Mouse (Mus musculus) c-Kit-positive CD71-positive TER-119-negative erythroid progenitor cells, embryonic 14.5 days (primary cell): ENCODE results near the gene Cwf19l1.

Experiments used
- DNase-seq: peaks from one replicate; pipeline ENCODE4 v3.0.0-alpha.2; 2013; ENCODE audit warnings: low read depth

Cwf19l1 gene

DNA sequence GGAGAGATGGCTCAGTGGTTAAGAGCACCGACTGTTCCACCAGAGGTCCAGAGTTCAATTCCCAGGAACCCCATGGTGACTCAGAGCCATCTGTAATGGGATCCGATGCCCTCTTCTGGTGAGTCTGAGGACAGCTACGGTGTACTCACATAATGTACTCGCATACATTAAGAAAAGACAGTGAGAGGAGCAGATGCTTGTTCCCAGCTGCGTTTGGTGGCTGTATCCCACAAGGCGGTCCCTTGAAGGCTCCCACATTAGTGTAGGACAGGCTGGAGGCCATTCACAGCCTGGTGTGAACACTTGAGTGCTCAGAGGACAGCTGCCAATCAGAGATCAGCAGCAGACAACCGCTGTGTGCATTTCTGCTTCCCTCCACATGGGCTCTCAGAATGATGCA, 24.0 kb downstream of the Cwf19l1 start:
- DNase-seq, result no peak

GRCm38 (mm10) chr19:44110356-44110755, 25.3 kb downstream of the Cwf19l1 start:
- no peak for DNase-seq

- DNase-seq, result no peak
These were observed 26.7 kb downstream of the Cwf19l1 start for GRCm38 (mm10) chr19:44108996-44109395.

- no peak for DNase-seq
These were observed 27.8 kb downstream of the Cwf19l1 start for GRCm38 (mm10) chr19:44107661-44108521.

- DNase-seq, result peak; percentile 95
These were observed 28.6 kb downstream of the Cwf19l1 start, which contains the start of gene Chuk for GRCm38 (mm10) chr19:44106831-44107660. TSS of gene Chuk (minus strand) at chr19:44107480.

- DNase-seq, result no peak
These were observed 31.3 kb downstream of the Cwf19l1 start for GRCm38 (mm10) chr19:44104393-44104792.

- DNase-seq, result no peak
These were observed 32.7 kb downstream of the Cwf19l1 start for GRCm38 (mm10) chr19:44103001-44103400.

- DNase-seq, result no peak
These were observed 34.8 kb downstream of the Cwf19l1 start for GRCm38 (mm10) chr19:44100840-44101239.

DNA sequence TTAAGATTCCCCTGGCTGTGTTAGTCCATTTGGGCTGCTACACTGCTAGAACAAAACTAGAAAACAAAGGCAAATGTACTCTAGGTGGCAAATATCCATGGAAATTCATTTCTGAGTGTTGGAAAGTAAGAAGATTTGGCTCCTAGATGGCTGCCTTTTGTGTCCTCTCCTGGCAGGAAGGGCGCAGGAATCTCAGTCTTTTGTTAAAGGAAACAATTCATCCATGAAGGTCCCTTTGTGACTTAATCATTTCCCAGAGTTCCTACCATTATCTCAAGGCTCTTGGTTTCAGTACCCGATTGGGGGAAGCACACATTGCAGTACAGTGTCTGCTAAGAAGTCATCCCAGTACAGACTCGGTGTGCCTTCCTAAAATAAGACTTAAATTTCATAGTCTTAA, 49.4 kb downstream of the Cwf19l1 start:
- DNase-seq, result no peak

- DNase-seq, result no peak
These were observed 54.8 kb downstream of the Cwf19l1 start for GRCm38 (mm10) chr19:44080920-44081319.

- no peak for DNase-seq
These were observed 55.7 kb downstream of the Cwf19l1 start for GRCm38 (mm10) chr19:44080023-44080422.

DNA sequence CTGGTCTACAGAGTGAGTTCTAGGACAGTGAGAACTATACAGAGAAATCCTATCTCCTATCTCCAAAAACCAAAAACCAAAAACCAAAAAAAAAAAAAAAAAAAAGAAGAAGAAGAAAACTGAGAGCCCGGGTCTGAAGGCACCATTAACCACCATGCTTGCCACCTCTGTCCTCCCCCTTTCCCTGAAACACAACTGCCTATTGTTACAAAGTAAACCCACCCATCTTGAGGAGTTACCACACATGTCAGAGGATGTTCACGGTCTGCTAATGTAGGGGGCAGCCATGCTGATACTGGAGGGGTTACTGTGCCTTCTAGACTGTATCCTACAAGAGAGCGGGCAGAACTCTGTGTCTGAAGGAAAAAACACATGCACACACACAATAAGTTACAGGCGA, 58.7 kb downstream of the Cwf19l1 start:
- DNase-seq, result no peak

- DNase-seq, result no peak
These were observed 59.2 kb downstream of the Cwf19l1 start for GRCm38 (mm10) chr19:44076457-44076856.

GRCm38 (mm10) chr19:44074986-44075385, 60.7 kb downstream of the Cwf19l1 start:
- no peak for DNase-seq

- no peak for DNase-seq
These were observed 64.5 kb downstream of the Cwf19l1 start for GRCm38 (mm10) chr19:44071166-44071565.

- DNase-seq, result no peak
These were observed 65.8 kb downstream of the Cwf19l1 start for GRCm38 (mm10) chr19:44069914-44070232.

DNA sequence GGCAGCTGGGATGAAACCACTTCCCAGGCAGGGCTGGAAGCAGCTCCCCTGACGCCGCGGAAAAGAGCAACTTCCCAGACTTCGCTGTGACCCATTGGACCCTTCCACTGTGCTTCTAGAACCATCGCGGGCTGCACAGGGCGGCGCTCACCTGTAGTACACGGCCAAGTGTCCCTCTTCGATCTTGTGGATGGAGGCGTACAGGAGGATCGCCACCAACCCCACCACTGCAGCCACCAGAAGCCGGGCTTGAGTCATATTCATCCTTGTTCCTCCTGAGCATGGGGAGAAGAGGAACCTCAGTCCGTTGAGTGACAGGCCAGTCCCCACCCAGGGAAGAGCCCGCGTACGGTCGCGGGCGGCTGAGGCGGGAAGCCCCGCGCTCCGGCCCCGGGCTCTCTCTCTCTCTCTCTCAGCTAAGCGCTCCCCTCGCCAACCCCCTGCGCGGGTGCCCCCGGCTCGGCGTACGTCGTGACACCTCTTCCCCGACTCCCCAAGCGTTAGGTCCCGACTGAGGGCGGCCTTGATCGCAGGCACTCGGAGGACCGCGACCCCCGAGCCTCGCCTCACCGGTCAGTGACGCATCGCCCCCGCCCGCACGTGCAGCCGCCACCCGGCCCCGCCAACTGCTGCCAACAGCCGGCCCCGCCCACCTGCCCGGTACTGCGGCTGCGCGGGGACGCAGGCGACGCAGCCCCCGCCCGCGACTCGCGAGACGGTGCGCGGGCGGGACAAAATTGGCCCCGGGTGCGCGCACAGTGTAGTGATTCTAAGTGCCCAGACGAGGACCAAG, 66.4 kb downstream of the Cwf19l1 start, which contains the start of gene Erlin1:
TSS of gene Erlin1 (minus strand) at position 665 of the 793 bp plus-strand sequence.
- DNase-seq, result peak; percentile 67

DNA sequence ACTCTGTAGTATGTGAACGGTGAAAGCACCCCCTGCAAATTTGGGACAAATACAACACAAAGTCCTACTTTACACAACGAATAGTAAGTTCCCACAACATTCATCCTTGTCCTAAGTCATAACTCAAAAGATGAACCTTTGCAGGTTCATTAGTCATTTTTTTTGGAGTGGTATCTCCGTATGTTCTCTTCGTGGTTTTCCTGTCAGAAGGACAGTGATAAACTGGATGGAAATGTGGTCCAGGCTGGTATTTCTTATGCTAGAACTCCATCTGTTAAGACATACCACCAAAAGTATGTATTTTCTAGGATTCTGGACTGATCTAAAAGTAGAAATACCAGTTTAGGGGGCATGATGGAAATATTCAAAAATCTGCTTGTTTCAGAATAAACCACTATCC, 67.4 kb downstream of the Cwf19l1 start:
- no peak for DNase-seq

DNA sequence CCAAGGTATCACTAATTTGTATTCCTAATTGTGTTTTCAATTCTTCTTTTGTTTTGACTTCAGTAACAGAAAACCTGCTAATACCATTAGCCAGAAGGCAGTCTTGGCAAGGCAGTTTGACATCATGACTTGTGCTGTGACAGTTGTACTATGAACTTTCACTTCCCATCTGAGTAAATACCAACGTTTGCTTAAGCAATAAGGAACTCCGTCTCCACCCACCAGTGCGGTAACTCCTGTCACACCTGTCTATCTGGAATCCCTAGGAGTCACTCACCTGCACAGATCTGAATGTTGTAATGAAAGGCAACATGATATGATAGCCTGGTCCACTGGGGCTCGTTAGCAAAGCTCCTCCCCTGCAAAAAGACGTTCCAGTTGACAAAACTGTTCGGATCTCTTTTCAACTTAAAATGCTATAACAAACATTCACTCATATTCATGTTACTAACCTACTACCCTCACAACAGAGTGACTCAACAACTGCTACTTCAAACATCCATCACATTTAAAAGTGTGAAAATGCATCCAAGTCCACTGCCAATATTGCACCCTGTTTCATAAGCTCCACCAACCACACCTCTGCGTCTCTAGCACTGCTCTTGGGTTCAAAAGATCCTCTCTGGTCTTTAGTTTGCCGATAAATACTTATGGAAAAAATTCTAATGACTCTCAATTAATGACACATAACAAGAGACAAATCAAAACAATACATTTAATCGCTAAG, 68.2 kb downstream of the Cwf19l1 start:
- DNase-seq, result no peak

DNA sequence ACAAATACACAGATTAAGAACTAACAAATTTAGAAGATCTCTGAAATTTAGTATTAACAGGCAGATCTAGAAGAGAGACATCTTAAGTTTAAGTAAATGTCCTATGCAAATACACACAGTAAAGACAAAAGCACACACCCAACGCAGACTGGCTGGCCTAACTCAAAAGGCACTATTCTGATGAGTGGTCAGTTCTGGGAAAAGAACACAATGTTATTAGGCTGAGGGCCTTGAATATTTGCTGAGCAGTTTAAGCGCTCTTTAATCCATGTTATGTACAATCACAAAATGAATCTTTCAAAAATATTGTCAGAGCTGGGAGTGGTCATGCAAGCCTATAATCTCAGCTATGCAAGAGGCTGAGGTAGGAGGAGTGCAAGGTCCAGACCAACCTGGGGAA, 70.9 kb downstream of the Cwf19l1 start:
- no peak for DNase-seq

- DNase-seq, result no peak
These were observed 71.9 kb downstream of the Cwf19l1 start for GRCm38 (mm10) chr19:44063773-44064172.

- DNase-seq, result no peak
These were observed 75.5 kb downstream of the Cwf19l1 start for GRCm38 (mm10) chr19:44060226-44060625.
